Mouse (Mus musculus): ENCODE measurements around the gene Panx1.

Panx1 gene

GRCm38 (mm10) chr9:15021156-15021555, 24.1 kb downstream of the Panx1 start:
- no peak for DNase-seq (ENCODE audit: low spot score)

- DNase-seq (ENCODE audit: low spot score) = no peak
Measured at GRCm38 (mm10) chr9:15020561-15021080, 24.7 kb downstream of the Panx1 start.

- no peak for DNase-seq (ENCODE audit: low spot score)
Measured at GRCm38 (mm10) chr9:15018756-15019131, 26.5 kb downstream of the Panx1 start.

GRCm38 (mm10) chr9:15017791-15018755, 27.2 kb downstream of the Panx1 start:
- DNase-seq (ENCODE audit: low spot score) = no peak

GRCm38 (mm10) chr9:15015223-15015956, 29.9 kb downstream of the Panx1 start:
- peak; percentile 23 for DNase-seq (ENCODE audit: low spot score)

GRCm38 (mm10) chr9:15007566-15007965, 37.7 kb downstream of the Panx1 start:
- DNase-seq (ENCODE audit: low spot score) = no peak

- DNase-seq (ENCODE audit: low spot score) = no peak
Measured at GRCm38 (mm10) chr9:15004298-15004685, 41.0 kb downstream of the Panx1 start.

GRCm38 (mm10) chr9:15003676-15004297, 41.5 kb downstream of the Panx1 start:
- no peak for DNase-seq (ENCODE audit: low spot score)

- no peak for DNase-seq (ENCODE audit: low spot score)
Measured at GRCm38 (mm10) chr9:15002995-15003613, 42.2 kb downstream of the Panx1 start.

GRCm38 (mm10) chr9:14998790-14999189, 46.5 kb downstream of the Panx1 start:
- DNase-seq (ENCODE audit: low spot score) = no peak

GRCm38 (mm10) chr9:14997271-14998055, 47.8 kb downstream of the Panx1 start:
- no peak for DNase-seq (ENCODE audit: low spot score)

- DNase-seq (ENCODE audit: low spot score) = no peak
Measured at GRCm38 (mm10) chr9:14995525-14995924, 49.8 kb downstream of the Panx1 start.

- no peak for DNase-seq (ENCODE audit: low spot score)
Measured at GRCm38 (mm10) chr9:14988606-14989293, 56.5 kb downstream of the Panx1 start.

GRCm38 (mm10) chr9:14983141-14983540, 62.1 kb downstream of the Panx1 start:
- no peak for DNase-seq (ENCODE audit: low spot score)

GRCm38 (mm10) chr9:14982683-14983082, 62.6 kb downstream of the Panx1 start:
- no peak for DNase-seq (ENCODE audit: low spot score)

- no peak for DNase-seq (ENCODE audit: low spot score)
Measured at GRCm38 (mm10) chr9:14981539-14982155, 63.6 kb downstream of the Panx1 start.

- DNase-seq (ENCODE audit: low spot score) = no peak
Measured at GRCm38 (mm10) chr9:14974251-14975232, 70.7 kb downstream of the Panx1 start.

GRCm38 (mm10) chr9:14973762-14974161, 71.5 kb downstream of the Panx1 start:
- no peak for DNase-seq (ENCODE audit: low spot score)

Measured in ovary, postnatal 36 days (tissue).